Mouse (Mus musculus) midbrain, embryonic 15.5 days (tissue): ENCODE data around the gene Umodl1. TPM values are rescaled to one million over a fixed set of nuclear protein-coding genes. Genes with fewer than 3 reads are reported as not detected.
A peak's percentile ranks its signal among the peaks of the same experiment; 100 is the strongest.

ENCODE experiments used
- ATAC-seq: fragments of 200-750 bp; cut with Nextera tagmentation; replicated peaks from 2 replicates; pipeline ENCODE4 v1.8.0; 2017; ENCODE audit warnings: moderate TSS enrichment
- H3K27ac ChIP-seq: fragments of 300-500 bp; sonication (generic); 2 replicates; pipeline ENCODE4 v1.5.1; 2015; ENCODE audit warnings: mild to moderate bottlenecking, inconsistent platforms
- H3K27me3 ChIP-seq: fragments of 300-500 bp; sonication (generic); replicated peaks from 2 replicates; pipeline ENCODE4 v1.6.1; 2015; ENCODE audit warnings: inconsistent platforms
- H3K36me3 ChIP-seq: fragments of 300-500 bp; sonication (generic); replicated peaks from 2 replicates; pipeline ENCODE4 v1.6.1; 2015; ENCODE audit warnings: inconsistent platforms
- H3K4me1 ChIP-seq: fragments of 300-500 bp; sonication (generic); 2 replicates; pipeline ENCODE4 v1.6.1; 2015; ENCODE audit warnings: inconsistent platforms
- H3K4me2 ChIP-seq: fragments of 300-500 bp; sonication (generic); 2 replicates; pipeline ENCODE4 v1.6.1; 2015; ENCODE audit warnings: inconsistent platforms, mild to moderate bottlenecking, moderate library complexity
- H3K4me3 ChIP-seq: fragments of 300-500 bp; sonication (generic); 2 replicates; pipeline ENCODE4 v1.5.1; 2015; ENCODE audit warnings: mild to moderate bottlenecking, inconsistent platforms
- H3K9ac ChIP-seq: fragments of 300-500 bp; sonication (generic); 2 replicates; pipeline ENCODE4 v1.6.1; 2015; ENCODE audit warnings: mild to moderate bottlenecking, inconsistent platforms
- H3K9me3 ChIP-seq: fragments of 300-500 bp; sonication (generic); 2 replicates; pipeline ENCODE4 v1.6.1; 2016; ENCODE audit warnings: inconsistent platforms
- WGBS: fragments of 180-500 bp; shearing (Covaris S2); methylation state at CpG from one replicate; pipeline ENCODE4 v1.1.7; 2015; ENCODE audit warnings: mixed read lengths; 5-methylcytosine and 5-hydroxymethylcytosine counted together
- polyA plus RNA-seq: library from polyadenylated mRNA; unstranded; fragments of >200 nt; fragmentation: Nextera tagmentation; extraction: Ambion mirVana; gene quantifications from 2 replicates; pipeline ENCODE4 v1.2.1, GENCODE M21; 2015

The Umodl1 gene
- polyA plus RNA-seq, 1 experiment from 2014 or later: not detected

- Histone ChIP-seq H3K27me3 (no peaks in the 10 kb centered on the region), H3K4me3 (no peak overlapping the region), H3K9ac (no peak overlapping the region), H3K4me1 (peaks cover 9% of the 10 kb centered on the region), H3K9me3 (no peaks in the 10 kb centered on the region), H3K36me3 (no peaks in the 10 kb centered on the region), H3K4me2 (no peak overlapping the region), H3K27ac (no peak overlapping the region)
- WGBS: 86% methylated on average over 4 of the region's 4 CpGs
- no peak for ATAC-seq
These were observed 75.0 kb downstream of the Umodl1 start for GRCm38 (mm10) chr17:31029407-31029806.

- Histone ChIP-seq H3K9me3 (no peaks in the 10 kb centered on the region), H3K36me3 (no peaks in the 10 kb centered on the region), H3K4me1 (peaks cover 18% of the 10 kb centered on the region), H3K4me3 (no peak overlapping the region), H3K9ac (no peak overlapping the region), H3K4me2 (no peak overlapping the region), H3K27me3 (no peaks in the 10 kb centered on the region), H3K27ac (no peak overlapping the region)
- 92% methylated on average over 4 of the region's 4 CpGs for WGBS
- no peak for ATAC-seq
These were observed 77.9 kb downstream of the Umodl1 start for GRCm38 (mm10) chr17:31032341-31032740.

DNA sequence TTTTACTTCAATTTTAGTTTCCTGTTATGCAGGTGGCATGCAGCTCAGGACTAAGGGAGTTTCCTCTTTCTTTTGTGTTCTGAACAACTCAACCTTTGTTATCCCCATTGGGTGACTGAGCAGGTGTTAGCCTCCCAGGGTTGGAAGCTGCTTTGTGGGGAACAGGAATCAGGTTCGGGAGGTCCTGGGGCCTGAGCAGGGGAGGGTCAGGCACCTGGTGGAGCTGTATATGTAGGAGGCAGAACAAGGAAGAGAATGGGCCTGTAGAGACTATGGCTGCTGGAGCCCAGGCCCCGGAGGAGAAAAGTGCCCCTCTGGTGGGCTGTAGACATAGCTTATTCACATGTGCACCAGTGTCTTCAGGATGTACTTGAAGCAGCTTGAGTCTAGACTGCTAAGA is 78.8 kb downstream of the Umodl1 start:
- no peaks in the 10 kb centered on the region for H3K27me3 ChIP-seq
- 73% methylated on average over 2 of the region's 2 CpGs for WGBS
- H3K36me3 ChIP-seq: no peaks in the 10 kb centered on the region
- no peak for ATAC-seq
- no peak overlapping the region for H3K9ac ChIP-seq
- no peak overlapping the region for H3K4me2 ChIP-seq
- H3K4me3 ChIP-seq: no peak overlapping the region
- H3K9me3 ChIP-seq: no peaks in the 10 kb centered on the region
- peaks cover 18% of the 10 kb centered on the region for H3K4me1 ChIP-seq
- H3K27ac ChIP-seq: no peak overlapping the region

DNA sequence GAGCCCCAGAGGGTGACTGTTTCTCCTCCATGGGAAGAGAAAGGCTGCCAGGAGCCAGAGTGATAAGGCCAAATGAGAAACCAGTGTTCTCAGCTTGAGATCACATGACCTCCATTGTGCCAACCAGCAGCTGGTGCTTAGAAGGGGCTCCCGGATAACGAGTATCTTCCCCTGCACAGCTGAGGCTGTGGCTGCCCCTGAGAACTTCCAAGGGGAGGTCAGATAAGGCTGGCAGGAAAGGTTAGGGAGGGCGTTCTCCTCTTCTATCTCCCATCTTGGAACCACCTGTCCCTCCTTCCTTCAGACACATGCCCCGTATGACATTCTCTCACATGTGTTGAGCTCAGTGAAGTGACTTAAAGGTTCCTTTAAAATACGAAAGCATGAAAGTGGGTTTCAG is 79.7 kb downstream of the Umodl1 start:
- ATAC-seq: no peak
- no peaks in the 10 kb centered on the region for H3K27me3 ChIP-seq
- WGBS: 40% methylated on average over 5 of the region's 5 CpGs
- H3K4me3 ChIP-seq: no peak overlapping the region
- no peak overlapping the region for H3K27ac ChIP-seq
- H3K4me1 ChIP-seq: peaks cover 18% of the 10 kb centered on the region
- H3K4me2 ChIP-seq: no peak overlapping the region
- no peak overlapping the region for H3K9ac ChIP-seq
- no peaks in the 10 kb centered on the region for H3K36me3 ChIP-seq
- no peaks in the 10 kb centered on the region for H3K9me3 ChIP-seq

DNA sequence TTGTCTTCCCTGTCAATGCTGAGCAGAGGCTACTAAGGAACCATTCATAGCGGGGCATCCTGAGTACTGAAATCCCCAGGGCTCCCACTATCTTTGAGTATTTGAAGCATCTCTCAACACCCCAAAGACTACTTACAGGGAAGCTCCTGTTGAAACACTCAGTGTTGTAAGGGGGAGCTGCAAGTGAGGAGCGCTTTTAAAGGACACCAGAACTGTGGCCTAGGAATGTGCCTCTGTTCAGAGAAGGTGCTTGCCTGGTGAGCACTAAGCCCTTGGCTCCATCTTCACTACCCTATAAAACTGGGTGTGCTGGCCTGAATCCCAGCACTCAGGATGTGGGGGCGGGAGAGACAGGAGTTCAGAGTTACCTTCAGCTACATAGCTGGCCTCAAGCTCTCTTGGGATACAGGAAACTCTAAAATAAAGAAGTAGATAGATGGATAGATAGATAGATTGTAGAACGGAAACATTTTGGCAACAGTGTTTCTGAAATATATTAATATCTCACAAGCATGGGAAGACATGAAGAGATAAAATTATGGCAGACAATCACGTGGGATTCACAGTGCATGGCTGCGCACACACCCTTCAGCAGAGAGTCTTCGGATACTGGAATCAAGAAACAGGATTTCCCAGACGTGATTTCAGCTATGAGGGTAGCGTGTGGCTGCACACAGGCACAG is 80.4 kb downstream of the Umodl1 start:
- peaks cover 18% of the 10 kb centered on the region for H3K4me1 ChIP-seq
- H3K4me3 ChIP-seq: no peak overlapping the region
- H3K9me3 ChIP-seq: no peaks in the 10 kb centered on the region
- no peak overlapping the region for H3K27ac ChIP-seq
- H3K9ac ChIP-seq: no peak overlapping the region
- no peaks in the 10 kb centered on the region for H3K36me3 ChIP-seq
- 87% methylated on average over 9 of the region's 9 CpGs for WGBS
- H3K27me3 ChIP-seq: no peaks in the 10 kb centered on the region
- ATAC-seq: no peak
- H3K4me2 ChIP-seq: no peak overlapping the region

- no peaks in the 10 kb centered on the region for H3K36me3 ChIP-seq
- no peak overlapping the region for H3K27ac ChIP-seq
- H3K9ac ChIP-seq: no peak overlapping the region
- H3K27me3 ChIP-seq: no peaks in the 10 kb centered on the region
- no peak overlapping the region for H3K4me3 ChIP-seq
- 0 out of 2 replicates have a peak, but pooled peaks have one; percentile 33 for ATAC-seq
- 76% methylated on average over 22 of the region's 22 CpGs for WGBS
- H3K4me1 ChIP-seq: peaks cover 18% of the 10 kb centered on the region
- H3K4me2 ChIP-seq: no peak overlapping the region
- H3K9me3 ChIP-seq: no peaks in the 10 kb centered on the region
These were observed 81.9 kb downstream of the Umodl1 start for GRCm38 (mm10) chr17:31036168-31036876.

- ATAC-seq: no peak
- Histone ChIP-seq H3K27me3 (no peaks in the 10 kb centered on the region), H3K4me1 (peaks cover 18% of the 10 kb centered on the region), H3K9ac (no peak overlapping the region), H3K36me3 (no peaks in the 10 kb centered on the region), H3K4me2 (no peak overlapping the region), H3K27ac (no peak overlapping the region), H3K9me3 (no peaks in the 10 kb centered on the region), H3K4me3 (no peak overlapping the region)
- 79% methylated on average over 8 of the region's 8 CpGs for WGBS
These were observed 82.9 kb downstream of the Umodl1 start for GRCm38 (mm10) chr17:31037331-31037730.

- H3K36me3 ChIP-seq: no peaks in the 10 kb centered on the region
- no peak overlapping the region for H3K9ac ChIP-seq
- ATAC-seq: no peak
- no peak overlapping the region for H3K27ac ChIP-seq
- no peak overlapping the region for H3K4me2 ChIP-seq
- H3K27me3 ChIP-seq: no peaks in the 10 kb centered on the region
- H3K9me3 ChIP-seq: no peaks in the 10 kb centered on the region
- H3K4me1 ChIP-seq: peaks cover 18% of the 10 kb centered on the region
- H3K4me3 ChIP-seq: no peak overlapping the region
- WGBS: 73% methylated on average over 4 of the region's 4 CpGs
These were observed 83.9 kb downstream of the Umodl1 start for GRCm38 (mm10) chr17:31038381-31038780.

- no peaks in the 10 kb centered on the region for H3K9me3 ChIP-seq
- no peak for ATAC-seq
- no peak overlapping the region for H3K4me3 ChIP-seq
- H3K36me3 ChIP-seq: no peaks in the 10 kb centered on the region
- no peak overlapping the region for H3K9ac ChIP-seq
- peaks cover 9% of the 10 kb centered on the region; the same call in 1 of the 2 replicates for H3K4me1 ChIP-seq
- WGBS: 75% methylated on average over 7 of the region's 7 CpGs
- H3K27me3 ChIP-seq: no peaks in the 10 kb centered on the region
- no peak overlapping the region for H3K4me2 ChIP-seq
- H3K27ac ChIP-seq: no peak overlapping the region
These were observed 85.2 kb downstream of the Umodl1 start for GRCm38 (mm10) chr17:31039626-31040025.

DNA sequence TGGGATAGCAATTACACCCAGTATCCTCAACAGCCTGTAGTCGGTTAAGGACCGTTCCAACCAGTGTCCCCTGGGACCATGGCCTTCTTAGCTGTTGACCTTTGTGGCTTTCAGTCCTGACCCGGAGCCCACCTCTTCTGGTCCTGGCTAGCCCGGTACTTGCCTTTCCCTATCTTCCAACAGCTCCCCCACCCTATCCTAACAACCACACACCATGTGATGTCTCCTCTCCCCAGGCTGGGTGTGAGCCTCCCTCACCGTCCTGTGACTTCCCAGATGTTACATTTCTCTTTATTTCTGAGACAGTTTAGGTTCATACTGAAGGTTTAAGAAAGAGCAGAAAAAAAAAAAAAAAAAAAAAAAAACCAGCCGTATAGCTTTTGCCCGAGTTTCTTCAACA is 86.0 kb downstream of the Umodl1 start:
- H3K4me1 ChIP-seq: peaks cover 9% of the 10 kb centered on the region; the same call in 1 of the 2 replicates
- WGBS: 84% methylated on average over 7 of the region's 7 CpGs
- no peaks in the 10 kb centered on the region for H3K27me3 ChIP-seq
- no peak overlapping the region for H3K9ac ChIP-seq
- no peak overlapping the region for H3K27ac ChIP-seq
- no peak overlapping the region for H3K4me2 ChIP-seq
- no peak overlapping the region for H3K4me3 ChIP-seq
- no peak for ATAC-seq
- H3K36me3 ChIP-seq: no peaks in the 10 kb centered on the region
- H3K9me3 ChIP-seq: no peaks in the 10 kb centered on the region

DNA sequence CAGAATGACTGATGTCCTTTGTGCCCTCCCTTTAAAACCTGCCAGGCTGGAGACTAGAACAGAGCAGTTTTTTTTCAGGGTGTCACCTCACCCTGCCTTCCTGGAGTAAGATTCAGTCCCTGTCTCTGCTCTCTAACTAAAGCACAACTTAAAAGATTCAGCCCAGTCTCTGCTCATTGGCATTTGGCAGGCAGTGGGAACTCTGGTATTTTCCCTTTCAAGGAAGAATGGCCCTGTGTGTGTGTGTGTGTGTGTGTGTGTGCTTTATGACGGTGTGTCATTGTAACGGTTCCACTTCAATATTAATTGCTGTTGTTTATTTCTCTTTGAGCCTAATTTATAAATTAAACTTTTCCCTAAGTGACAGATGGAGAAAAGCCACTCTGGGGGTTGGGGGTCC is 88.3 kb downstream of the Umodl1 start:
- Histone ChIP-seq H3K36me3 (no peaks in the 10 kb centered on the region), H3K27ac (no peak overlapping the region), H3K4me2 (no peak overlapping the region), H3K4me3 (no peak overlapping the region), H3K27me3 (no peaks in the 10 kb centered on the region), H3K9ac (no peak overlapping the region), H3K9me3 (no peaks in the 10 kb centered on the region), H3K4me1 (no peaks in the 10 kb centered on the region)
- 55% methylated on average over 2 of the region's 2 CpGs for WGBS
- no peak for ATAC-seq

GRCm38 (mm10) chr17:31057151-31057890 is 102.9 kb downstream of the Umodl1 start, which contains the start of gene Abcg1:
TSS of gene Abcg1 (plus strand) at chr17:31057675.
- WGBS: 1% methylated on average over 47 of the region's 49 CpGs
- Histone ChIP-seq H3K4me2 (peak within 1 kb of the TSS; percentile 81), H3K4me3 (peak within 1 kb of the TSS; percentile 61), H3K27me3 (no peaks in the 10 kb centered on the region), H3K9me3 (no peaks in the 10 kb centered on the region), H3K9ac (peak within 1 kb of the TSS; percentile 59), H3K27ac (peak within 1 kb of the TSS; percentile 86), H3K4me1 (peaks cover 34% of the 10 kb centered on the region), H3K36me3 (no peaks in the 10 kb centered on the region)
- ATAC-seq: peak; percentile 88
